Mouse (Mus musculus): ENCODE data around the gene Gm11939. TPM values are rescaled to one million over a fixed set of nuclear protein-coding genes. Genes with fewer than 3 reads are reported as not detected.

Gene Gm11939
- polyA plus RNA-seq, 1 experiment from 2014 or later: not detected

DNA sequence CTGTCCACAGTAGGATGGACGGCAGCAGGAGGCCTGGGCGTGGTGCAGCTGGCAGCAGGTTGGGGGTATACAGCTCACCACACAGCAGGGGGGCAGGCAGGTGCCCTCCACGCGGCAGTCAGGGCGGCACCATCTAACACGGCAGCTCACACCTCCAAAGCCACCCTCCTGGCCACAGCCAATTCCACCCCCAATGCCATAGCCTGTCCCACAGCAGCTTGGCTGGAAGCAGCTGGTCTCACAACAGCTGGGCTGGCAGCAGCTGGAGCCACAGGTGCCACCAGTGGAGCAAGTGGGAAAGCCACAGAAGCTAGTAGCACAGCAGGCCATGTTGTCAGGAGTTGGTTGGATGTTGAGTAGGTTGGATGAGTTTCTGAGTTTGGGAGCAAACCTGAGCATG is 21.4 kb upstream of the Gm11939 start, which contains the start of gene Krtap1-5:
Krtap1-5 (minus strand) TSS at position 381 of the 400 bp plus-strand sequence.
- H3K4me1 ChIP-seq (ENCODE audit: control insufficient read depth, insufficient read depth, low read length): no peaks in the 10 kb centered on the region
- no peaks in the 10 kb centered on the region for H3K9me3 ChIP-seq (replicated peaks; ENCODE audit: control insufficient read depth, low read length)
- ATAC-seq (replicated peaks; ENCODE audit: insufficient number of reproducible peaks, low FRiP score, low TSS enrichment, low read depth): no peak
- H3K9ac ChIP-seq (replicated peaks; ENCODE audit: low read length): no peak within 1 kb of the TSS
- H3K4me2 ChIP-seq (ENCODE audit: low read depth, low read length): no peak within 1 kb of the TSS
- H3K27me3 ChIP-seq (ENCODE audit: control insufficient read depth, insufficient read depth, low read length): no peaks in the 10 kb centered on the region
- no peak within 1 kb of the TSS for H3K4me3 ChIP-seq (ENCODE audit: low read depth, low read length)
- no peak within 1 kb of the TSS for H3K27ac ChIP-seq (replicated peaks; ENCODE audit: low read depth, low read length)
- DNase-seq (ENCODE audit: low spot score): no peak
- 89% methylated on average over 6 of the region's 6 CpGs for WGBS
- H3K36me3 ChIP-seq (replicated peaks; ENCODE audit: control insufficient read depth, insufficient read depth, low read depth, low read length): no peaks in the 10 kb centered on the region

DNA sequence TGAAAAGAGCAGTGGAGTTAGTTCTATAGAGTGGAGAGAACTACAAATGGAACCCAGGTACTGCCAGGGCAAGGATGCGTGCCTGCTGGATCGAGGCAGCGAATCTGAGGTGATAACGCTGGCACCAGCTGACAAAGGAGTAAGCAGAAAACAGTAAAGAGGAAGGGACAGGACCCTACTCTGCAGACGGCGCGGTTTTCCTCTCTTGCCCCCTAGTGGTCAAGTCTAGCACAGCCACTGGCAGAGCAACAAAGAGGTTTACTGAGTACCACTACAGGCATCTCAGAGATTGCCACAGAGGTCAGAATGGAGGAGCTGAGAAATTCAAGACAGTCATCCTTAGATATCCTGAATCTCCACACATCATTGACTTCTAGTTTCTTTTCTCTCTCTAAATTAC is 14.8 kb upstream of the Gm11939 start:
- H3K27ac ChIP-seq (replicated peaks; ENCODE audit: low read depth, low read length): no peak overlapping the region
- ATAC-seq (replicated peaks; ENCODE audit: insufficient number of reproducible peaks, low FRiP score, low TSS enrichment, low read depth) (peak; percentile 65; the same call in 1 of the 2 replicates), DNase-seq (ENCODE audit: low spot score) (peak; percentile 89)
- no peak overlapping the region for H3K4me3 ChIP-seq (ENCODE audit: low read depth, low read length)
- no peaks in the 10 kb centered on the region for H3K36me3 ChIP-seq (replicated peaks; ENCODE audit: control insufficient read depth, insufficient read depth, low read depth, low read length)
- 0 out of 2 replicates have a peak overlapping the region, but pooled peaks have one; percentile 6 for H3K9ac ChIP-seq (replicated peaks; ENCODE audit: low read length)
- no peak overlapping the region for H3K4me2 ChIP-seq (ENCODE audit: low read depth, low read length)
- WGBS: 6% methylated on average over 7 of the region's 7 CpGs
- H3K4me1 ChIP-seq (ENCODE audit: control insufficient read depth, insufficient read depth, low read length): no peaks in the 10 kb centered on the region
- no peaks in the 10 kb centered on the region for H3K27me3 ChIP-seq (ENCODE audit: control insufficient read depth, insufficient read depth, low read length)
- no peaks in the 10 kb centered on the region for H3K9me3 ChIP-seq (replicated peaks; ENCODE audit: control insufficient read depth, low read length)

DNA sequence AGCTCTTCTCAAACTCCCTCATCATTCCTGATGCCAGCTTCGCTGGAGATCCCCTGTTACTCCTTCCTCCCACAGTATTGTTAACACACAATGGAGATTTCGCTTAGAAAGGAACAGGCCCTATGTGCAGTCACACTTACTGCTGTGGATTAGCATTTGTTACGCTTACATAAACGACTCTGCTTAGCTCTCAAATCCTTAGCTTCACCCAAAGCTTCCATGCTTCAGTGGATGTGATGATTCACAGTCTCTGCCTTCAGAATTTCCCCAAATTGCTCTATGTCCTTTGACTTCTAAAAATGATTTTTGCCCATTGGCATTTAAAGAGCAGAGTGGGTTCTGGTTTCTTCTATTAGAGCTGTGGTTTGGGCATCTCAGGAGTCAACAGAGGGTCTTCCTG is 13.9 kb upstream of the Gm11939 start:
- ATAC-seq (replicated peaks; ENCODE audit: insufficient number of reproducible peaks, low FRiP score, low TSS enrichment, low read depth) (no peak), DNase-seq (ENCODE audit: low spot score) (no peak)
- H3K36me3 ChIP-seq (replicated peaks; ENCODE audit: control insufficient read depth, insufficient read depth, low read depth, low read length): no peaks in the 10 kb centered on the region
- no peaks in the 10 kb centered on the region for H3K9me3 ChIP-seq (replicated peaks; ENCODE audit: control insufficient read depth, low read length)
- no peak overlapping the region for H3K27ac ChIP-seq (replicated peaks; ENCODE audit: low read depth, low read length)
- 54% methylated on average over 4 of the region's 4 CpGs for WGBS
- H3K4me2 ChIP-seq (ENCODE audit: low read depth, low read length): no peak overlapping the region
- H3K9ac ChIP-seq (replicated peaks; ENCODE audit: low read length): no peak overlapping the region
- no peak overlapping the region for H3K4me3 ChIP-seq (ENCODE audit: low read depth, low read length)
- no peaks in the 10 kb centered on the region for H3K4me1 ChIP-seq (ENCODE audit: control insufficient read depth, insufficient read depth, low read length)
- no peaks in the 10 kb centered on the region for H3K27me3 ChIP-seq (ENCODE audit: control insufficient read depth, insufficient read depth, low read length)

DNA sequence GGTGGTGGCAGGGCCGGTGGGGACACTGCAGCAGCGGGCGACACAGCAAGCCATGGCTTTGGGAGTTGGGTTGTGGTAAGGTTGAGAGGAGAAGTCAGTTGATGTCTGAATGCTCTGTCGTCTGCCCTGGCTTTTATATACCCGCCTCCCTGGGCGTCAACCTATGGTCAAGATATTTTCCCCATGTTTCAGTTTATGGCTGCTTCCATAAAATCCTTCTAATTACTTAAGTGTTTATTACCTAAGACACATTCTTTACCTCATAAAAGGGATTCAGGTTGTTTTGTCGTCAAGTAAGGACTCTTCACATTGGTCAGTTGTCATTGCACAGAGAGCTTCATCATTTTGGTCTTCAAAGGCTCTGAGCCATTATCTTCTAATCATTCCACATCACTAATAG is 7.3 kb upstream of the Gm11939 start, which contains the start of gene Krtap3-1:
Krtap3-1 (minus strand) TSS at position 101 of the 400 bp plus-strand sequence.
- no peaks in the 10 kb centered on the region for H3K4me1 ChIP-seq (ENCODE audit: control insufficient read depth, insufficient read depth, low read length)
- 91% methylated on average over 7 of the region's 7 CpGs for WGBS
- H3K36me3 ChIP-seq (replicated peaks; ENCODE audit: control insufficient read depth, insufficient read depth, low read depth, low read length): no peaks in the 10 kb centered on the region
- ATAC-seq (replicated peaks; ENCODE audit: insufficient number of reproducible peaks, low FRiP score, low TSS enrichment, low read depth) (no peak), DNase-seq (ENCODE audit: low spot score) (no peak)
- H3K4me3 ChIP-seq (ENCODE audit: low read depth, low read length): no peak within 1 kb of the TSS
- H3K9ac ChIP-seq (replicated peaks; ENCODE audit: low read length): no peak within 1 kb of the TSS
- no peak within 1 kb of the TSS for H3K4me2 ChIP-seq (ENCODE audit: low read depth, low read length)
- no peak within 1 kb of the TSS for H3K27ac ChIP-seq (replicated peaks; ENCODE audit: low read depth, low read length)
- no peaks in the 10 kb centered on the region for H3K9me3 ChIP-seq (replicated peaks; ENCODE audit: control insufficient read depth, low read length)
- H3K27me3 ChIP-seq (ENCODE audit: control insufficient read depth, insufficient read depth, low read length): no peaks in the 10 kb centered on the region

DNA sequence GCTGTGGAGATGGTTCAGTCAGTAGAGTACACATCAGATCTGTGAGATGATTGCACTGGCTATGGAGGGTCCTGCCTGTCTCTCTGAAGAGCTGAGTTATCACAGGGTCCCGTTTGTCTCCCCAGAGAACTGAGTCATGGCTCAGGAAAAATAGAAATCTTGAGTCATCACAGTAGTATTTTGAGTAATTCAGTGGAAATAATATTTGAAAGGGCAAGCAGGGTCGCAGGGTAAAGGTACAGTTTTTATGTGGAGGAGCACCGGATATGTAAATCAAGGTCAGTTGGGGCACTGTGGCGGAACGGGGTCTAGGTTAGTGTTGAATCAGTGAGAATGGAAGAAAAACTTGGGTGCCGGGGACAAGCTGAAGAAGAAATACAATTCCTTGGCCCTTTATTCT is 3.3 kb upstream of the Gm11939 start:
- Histone ChIP-seq H3K4me3 (ENCODE audit: low read depth, low read length) (no peak overlapping the region), H3K9ac (replicated peaks; ENCODE audit: low read length) (no peak overlapping the region), H3K27me3 (ENCODE audit: control insufficient read depth, insufficient read depth, low read length) (no peaks in the 10 kb centered on the region), H3K4me1 (ENCODE audit: control insufficient read depth, insufficient read depth, low read length) (no peaks in the 10 kb centered on the region), H3K9me3 (replicated peaks; ENCODE audit: control insufficient read depth, low read length) (no peaks in the 10 kb centered on the region), H3K36me3 (replicated peaks; ENCODE audit: control insufficient read depth, insufficient read depth, low read depth, low read length) (no peaks in the 10 kb centered on the region), H3K4me2 (ENCODE audit: low read depth, low read length) (no peak overlapping the region), H3K27ac (replicated peaks; ENCODE audit: low read depth, low read length) (no peak overlapping the region)
- ATAC-seq (replicated peaks; ENCODE audit: insufficient number of reproducible peaks, low FRiP score, low TSS enrichment, low read depth) (no peak), DNase-seq (ENCODE audit: low spot score) (no peak)
- WGBS: 78% methylated on average over 6 of the region's 6 CpGs

DNA sequence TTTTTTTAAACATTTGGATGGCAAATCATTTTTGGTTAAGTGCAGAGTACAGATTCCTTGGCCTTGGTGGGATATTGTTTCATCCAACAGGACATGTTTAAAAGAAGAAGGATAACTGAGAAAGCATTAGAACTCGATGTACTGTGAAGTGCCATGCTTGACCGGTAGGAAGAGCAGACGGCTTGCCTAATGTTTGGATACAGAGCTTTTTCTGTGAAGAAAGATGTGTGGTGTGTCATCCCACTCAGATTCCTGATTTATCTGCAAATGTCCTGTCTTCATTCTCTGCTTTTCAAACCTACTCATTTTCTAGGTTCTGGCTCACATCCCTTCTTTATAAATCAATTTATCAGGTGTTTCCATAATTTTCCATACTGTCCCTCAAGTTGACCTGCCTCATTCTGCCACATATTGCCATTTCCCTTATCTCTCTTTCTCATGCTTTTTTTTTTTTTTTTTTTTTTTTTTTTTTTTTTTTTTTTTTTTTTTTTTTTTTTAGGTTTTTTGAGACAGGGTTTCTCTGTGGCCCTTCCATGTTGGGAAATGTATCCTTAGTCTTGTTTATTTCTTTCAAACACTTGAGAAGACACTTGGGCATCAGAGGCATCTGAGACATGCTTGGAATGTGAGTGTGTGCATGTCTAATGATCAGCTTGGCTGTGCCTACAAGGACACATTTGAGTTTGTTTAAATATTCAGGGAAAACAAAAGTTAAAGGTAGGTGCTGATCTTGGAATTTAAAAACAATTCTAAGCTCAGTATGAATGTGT is 1.1 kb downstream of the Gm11939 start:
- WGBS: 65% methylated on average over 3 of the region's 3 CpGs
- ATAC-seq (replicated peaks; ENCODE audit: insufficient number of reproducible peaks, low FRiP score, low TSS enrichment, low read depth): no peak
- Histone ChIP-seq H3K4me3 (ENCODE audit: low read depth, low read length) (no peak overlapping the region), H3K36me3 (replicated peaks; ENCODE audit: control insufficient read depth, insufficient read depth, low read depth, low read length) (no peaks in the 10 kb centered on the region), H3K9ac (replicated peaks; ENCODE audit: low read length) (no peak overlapping the region), H3K27ac (replicated peaks; ENCODE audit: low read depth, low read length) (no peak overlapping the region), H3K9me3 (replicated peaks; ENCODE audit: control insufficient read depth, low read length) (no peaks in the 10 kb centered on the region), H3K27me3 (ENCODE audit: control insufficient read depth, insufficient read depth, low read length) (no peaks in the 10 kb centered on the region), H3K4me2 (ENCODE audit: low read depth, low read length) (no peak overlapping the region), H3K4me1 (ENCODE audit: control insufficient read depth, insufficient read depth, low read length) (no peaks in the 10 kb centered on the region)
- DNase-seq (ENCODE audit: low spot score): no peak

DNA sequence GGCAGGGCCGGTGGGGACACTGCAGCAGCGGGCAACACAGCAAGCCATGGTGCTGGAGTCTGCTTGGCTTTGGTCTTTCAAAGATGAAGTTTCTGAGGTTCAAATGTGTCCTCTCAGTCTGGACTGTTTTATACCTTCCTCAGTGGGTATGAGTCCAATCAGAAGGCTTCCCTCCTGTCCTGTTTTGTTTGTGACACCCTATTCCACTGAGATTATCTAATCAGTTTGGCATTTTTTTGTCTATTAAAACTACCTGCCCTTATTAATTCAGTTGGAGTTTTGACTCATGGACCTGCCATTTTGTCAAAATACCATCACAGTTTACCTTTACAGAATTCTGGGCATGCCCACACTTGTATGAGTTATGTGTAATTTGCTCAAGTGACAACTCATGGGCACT is 2.5 kb downstream of the Gm11939 start, which contains the start of gene Krtap3-2:
Krtap3-2 (minus strand) TSS at position 101 of the 400 bp plus-strand sequence.
- no peak within 1 kb of the TSS for H3K4me2 ChIP-seq (ENCODE audit: low read depth, low read length)
- H3K27ac ChIP-seq (replicated peaks; ENCODE audit: low read depth, low read length): no peak within 1 kb of the TSS
- H3K36me3 ChIP-seq (replicated peaks; ENCODE audit: control insufficient read depth, insufficient read depth, low read depth, low read length): no peaks in the 10 kb centered on the region
- no peak for ATAC-seq (replicated peaks; ENCODE audit: insufficient number of reproducible peaks, low FRiP score, low TSS enrichment, low read depth)
- no peak within 1 kb of the TSS for H3K9ac ChIP-seq (replicated peaks; ENCODE audit: low read length)
- no peaks in the 10 kb centered on the region for H3K9me3 ChIP-seq (replicated peaks; ENCODE audit: control insufficient read depth, low read length)
- no peak within 1 kb of the TSS for H3K4me3 ChIP-seq (ENCODE audit: low read depth, low read length)
- no peaks in the 10 kb centered on the region for H3K4me1 ChIP-seq (ENCODE audit: control insufficient read depth, insufficient read depth, low read length)
- WGBS: 78% methylated on average over 1 of the region's 2 CpGs
- H3K27me3 ChIP-seq (ENCODE audit: control insufficient read depth, insufficient read depth, low read length): no peaks in the 10 kb centered on the region
- no peak for DNase-seq (ENCODE audit: low spot score)

DNA sequence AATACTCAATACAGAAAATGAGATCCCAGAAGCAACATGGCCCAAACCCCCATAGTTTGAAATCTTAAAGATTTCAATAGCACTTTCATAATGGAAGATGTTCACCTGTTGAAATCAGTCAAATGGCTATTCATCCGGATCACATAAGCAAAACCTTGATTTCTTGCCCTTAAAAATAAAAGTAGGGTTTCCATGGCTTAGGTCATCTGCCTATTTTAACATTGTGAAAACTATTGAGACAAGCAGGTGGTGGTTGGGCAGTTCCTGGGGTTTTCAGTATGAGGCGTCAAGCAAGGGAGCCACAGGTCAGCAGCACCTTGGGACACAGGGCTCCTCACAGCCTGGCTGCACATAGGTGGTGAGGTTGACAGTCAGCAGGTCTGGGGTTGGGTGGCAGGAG is 3.1 kb downstream of the Gm11939 start:
- Histone ChIP-seq H3K27ac (replicated peaks; ENCODE audit: low read depth, low read length) (no peak overlapping the region), H3K9me3 (replicated peaks; ENCODE audit: control insufficient read depth, low read length) (no peaks in the 10 kb centered on the region), H3K4me2 (ENCODE audit: low read depth, low read length) (no peak overlapping the region), H3K36me3 (replicated peaks; ENCODE audit: control insufficient read depth, insufficient read depth, low read depth, low read length) (no peaks in the 10 kb centered on the region), H3K4me1 (ENCODE audit: control insufficient read depth, insufficient read depth, low read length) (no peaks in the 10 kb centered on the region), H3K4me3 (ENCODE audit: low read depth, low read length) (no peak overlapping the region), H3K9ac (replicated peaks; ENCODE audit: low read length) (no peak overlapping the region), H3K27me3 (ENCODE audit: control insufficient read depth, insufficient read depth, low read length) (no peaks in the 10 kb centered on the region)
- 88% methylated on average over 2 of the region's 2 CpGs for WGBS
- DNase-seq (ENCODE audit: low spot score): no peak
- ATAC-seq (replicated peaks; ENCODE audit: insufficient number of reproducible peaks, low FRiP score, low TSS enrichment, low read depth): no peak
